Mouse (Mus musculus) CH12.LX (cell line): ENCODE measurements around the gene Irgm2.

Experiments
- CTCF ChIP-seq, 2 experiments: IDR thresholded peaks in 1 of 2; conservative IDR thresholded peaks in 1 of 2; 2 replicates each; pipeline ENCODE4 v1.5.1; 2011 to 2012; ENCODE audit warnings: low read depth in 2 of 2, low read length in 2 of 2, improper control_type of control experiment in 1 of 2, inconsistent platforms in 1 of 2, mild to moderate bottlenecking in 1 of 2, moderate library complexity in 1 of 2
- NELFE ChIP-seq: IDR thresholded peaks from 2 replicates; pipeline ENCODE4 v1.6.1; 2011; ENCODE audit warnings: low read depth, low read length, improper control_type of control experiment
- POLR2A ChIP-seq: IDR thresholded peaks from 2 replicates; pipeline ENCODE4 v1.6.1; 2011; ENCODE audit warnings: low read depth, mild to moderate bottlenecking, improper control_type of control experiment, low read length
- USF1 ChIP-seq: IDR thresholded peaks from 2 replicates; pipeline ENCODE4 v1.6.1; 2014; ENCODE audit warnings: low read depth, mild to moderate bottlenecking, inconsistent platforms, low read length, improper control_type of control experiment
- ZNF384 ChIP-seq: IDR thresholded peaks from 2 replicates; pipeline ENCODE4 v1.6.1; 2012; ENCODE audit warnings: low read depth, low read length, improper control_type of control experiment, inconsistent platforms

- no peak for TF ChIP-seq CTCF (conservative IDR thresholded peaks at IDR 0.05 in 1 of 2, IDR thresholded peaks at IDR 0.05 in 1 of 2; ENCODE audit: low read depth in 2 of 2, low read length in 2 of 2)
- TF ChIP-seq USF1: no peak
- TF ChIP-seq ZNF384: no peak
- no peak for TF ChIP-seq NELFE
- TF ChIP-seq POLR2A: no peak
These were observed 6.1 kb upstream of the Irgm2 start for GRCm38 (mm10) chr11:58193326-58193725.
